Mouse (Mus musculus) liver, embryonic 13.5 days (tissue): ENCODE measurements around the gene Slc17a6. TPM values are rescaled to one million over a fixed set of nuclear protein-coding genes. Genes with fewer than 3 reads are reported as not detected.

Experiments
- ATAC-seq: fragments of 200-750 bp; cut with Nextera tagmentation; 2 replicates; pipeline ENCODE4 v1.8.0; 2017; ENCODE audit warnings: low read depth, mild to moderate bottlenecking, moderate number of reproducible peaks, moderate library complexity
- DNase-seq: peaks from one replicate; pipeline ENCODE4 v3.0.0; 2022
- H3K27ac ChIP-seq: fragments of 300-500 bp; sonication (generic); 2 replicates; pipeline ENCODE4 v1.5.1; 2015; ENCODE audit warnings: moderate library complexity, mild to moderate bottlenecking, inconsistent platforms
- H3K27me3 ChIP-seq: fragments of 300-500 bp; sonication (generic); 2 replicates; pipeline ENCODE4 v1.6.1; 2015; ENCODE audit warnings: mild to moderate bottlenecking, inconsistent platforms
- H3K36me3 ChIP-seq: fragments of 300-500 bp; sonication (generic); 2 replicates; pipeline ENCODE4 v1.6.1; 2015; ENCODE audit warnings: mild to moderate bottlenecking, inconsistent platforms
- H3K4me1 ChIP-seq: fragments of 300-500 bp; sonication (generic); replicated peaks from 2 replicates; pipeline ENCODE4 v1.6.1; 2015; ENCODE audit warnings: inconsistent platforms
- H3K4me2 ChIP-seq: fragments of 300-500 bp; sonication (generic); 2 replicates; pipeline ENCODE4 v1.6.1; 2015; ENCODE audit warnings: inconsistent platforms, mild to moderate bottlenecking, moderate library complexity
- H3K4me3 ChIP-seq: fragments of 300-500 bp; sonication (generic); replicated peaks from 2 replicates; pipeline ENCODE4 v1.5.1; 2015; ENCODE audit warnings: mild to moderate bottlenecking, inconsistent platforms
- H3K9ac ChIP-seq: fragments of 300-500 bp; sonication (generic); 2 replicates; pipeline ENCODE4 v1.6.1; 2015; ENCODE audit warnings: mild to moderate bottlenecking, inconsistent platforms
- H3K9me3 ChIP-seq: fragments of 300-500 bp; sonication (generic); replicated peaks from 2 replicates; pipeline ENCODE4 v1.6.1; 2016; ENCODE audit warnings: inconsistent platforms
- WGBS: fragments of 180-500 bp; shearing (Covaris S2); methylation state at CpG from one replicate; pipeline ENCODE4 v1.1.7; 2015; ENCODE audit not compliant: insufficient replicate concordance; 5-methylcytosine and 5-hydroxymethylcytosine counted together
- polyA plus RNA-seq: library from polyadenylated mRNA; unstranded; fragments of >200 nt; fragmentation: Nextera tagmentation; extraction: Ambion mirVana; gene quantifications from 2 replicates; pipeline ENCODE4 v1.2.1, GENCODE M21; 2015

Gene Slc17a6
- polyA plus RNA-seq, 1 experiment from 2014 or later: 0.16 TPM

GRCm38 (mm10) chr7:51626451-51627000 is 4.7 kb downstream of the Slc17a6 start:
- Histone ChIP-seq H3K36me3 (no peaks in the 10 kb centered on the region), H3K4me1 (no peaks in the 10 kb centered on the region), H3K4me3 (no peak overlapping the region), H3K27ac (no peak overlapping the region), H3K27me3 (peaks cover 72% of the 10 kb centered on the region), H3K4me2 (no peak overlapping the region), H3K9ac (no peak overlapping the region), H3K9me3 (no peaks in the 10 kb centered on the region)
- no peak for DNase-seq
- 5% methylated on average over 16 of the region's 16 CpGs for WGBS
- ATAC-seq: no peak

- Histone ChIP-seq H3K36me3 (no peaks in the 10 kb centered on the region), H3K27ac (no peak overlapping the region), H3K4me1 (no peaks in the 10 kb centered on the region), H3K27me3 (peaks cover 66% of the 10 kb centered on the region), H3K4me3 (no peak overlapping the region), H3K9ac (no peak overlapping the region), H3K9me3 (no peaks in the 10 kb centered on the region), H3K4me2 (no peak overlapping the region)
- ATAC-seq (no peak), DNase-seq (no peak)
- WGBS: 4% methylated on average over 26 of the region's 26 CpGs
Observed at GRCm38 (mm10) chr7:51627001-51627631, 5.3 kb downstream of the Slc17a6 start.

GRCm38 (mm10) chr7:51627666-51628065 is 5.9 kb downstream of the Slc17a6 start:
- H3K36me3 ChIP-seq: no peaks in the 10 kb centered on the region
- no peaks in the 10 kb centered on the region for H3K4me1 ChIP-seq
- WGBS: 2% methylated on average over 9 of the region's 9 CpGs
- H3K27ac ChIP-seq: no peak overlapping the region
- H3K27me3 ChIP-seq: peaks cover 60% of the 10 kb centered on the region
- H3K9me3 ChIP-seq: no peaks in the 10 kb centered on the region
- no peak for ATAC-seq
- H3K4me2 ChIP-seq: no peak overlapping the region
- no peak overlapping the region for H3K4me3 ChIP-seq
- DNase-seq: no peak
- no peak overlapping the region for H3K9ac ChIP-seq

- Histone ChIP-seq H3K4me3 (no peak overlapping the region), H3K27me3 (peaks cover 58% of the 10 kb centered on the region), H3K27ac (no peak overlapping the region), H3K4me2 (no peak overlapping the region), H3K9ac (no peak overlapping the region), H3K9me3 (no peaks in the 10 kb centered on the region), H3K4me1 (no peaks in the 10 kb centered on the region), H3K36me3 (no peaks in the 10 kb centered on the region)
- DNase-seq (no peak), ATAC-seq (no peak)
- WGBS: 3% methylated on average over 9 of the region's 9 CpGs
Observed at GRCm38 (mm10) chr7:51628349-51628748, 6.5 kb downstream of the Slc17a6 start.

DNA sequence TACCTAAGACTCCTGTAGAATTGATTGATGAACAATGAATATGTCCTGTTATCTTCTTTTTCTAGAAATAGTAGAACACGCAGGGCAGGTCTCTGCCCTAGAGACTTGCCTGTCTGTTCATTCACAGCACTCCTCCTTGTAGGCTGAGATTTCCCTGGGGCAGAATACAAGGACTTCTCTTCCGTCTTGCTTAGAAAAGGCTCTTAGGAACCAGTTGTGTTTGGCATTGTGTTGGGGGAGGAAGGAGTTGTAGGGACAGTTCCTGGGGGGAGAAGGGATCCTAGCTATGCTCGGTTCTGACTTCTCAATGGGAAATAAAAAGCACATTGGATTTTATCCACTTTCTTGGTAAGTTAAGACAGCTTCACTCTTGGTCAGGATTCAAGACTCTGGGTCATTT is 7.4 kb downstream of the Slc17a6 start:
- DNase-seq (no peak), ATAC-seq (no peak)
- H3K27ac ChIP-seq: no peak overlapping the region
- no peak overlapping the region for H3K9ac ChIP-seq
- no peaks in the 10 kb centered on the region for H3K36me3 ChIP-seq
- H3K4me2 ChIP-seq: no peak overlapping the region
- no peaks in the 10 kb centered on the region for H3K4me1 ChIP-seq
- 10% methylated on average over 3 of the region's 3 CpGs for WGBS
- peaks cover 49% of the 10 kb centered on the region for H3K27me3 ChIP-seq
- H3K4me3 ChIP-seq: no peak overlapping the region
- H3K9me3 ChIP-seq: no peaks in the 10 kb centered on the region

DNA sequence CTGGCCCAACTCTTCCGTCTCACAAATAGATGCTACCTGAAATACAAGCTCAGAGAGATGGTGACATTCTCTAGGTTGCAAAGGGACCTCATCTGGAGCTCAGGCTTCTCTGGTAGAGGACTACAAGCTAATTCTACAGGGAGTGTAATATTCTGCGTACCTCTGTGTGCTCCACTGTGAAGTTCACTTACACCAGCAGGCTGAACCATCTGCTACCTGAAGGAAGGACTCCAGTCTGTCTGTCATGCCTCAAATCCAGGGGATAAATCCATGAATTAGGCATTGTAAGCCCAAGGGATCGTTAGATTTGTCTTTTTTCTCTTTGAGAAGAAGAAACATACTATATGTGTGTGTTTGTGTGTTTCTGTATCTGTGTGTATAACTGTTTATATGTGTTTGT is 9.4 kb downstream of the Slc17a6 start:
- H3K4me2 ChIP-seq: no peak overlapping the region
- WGBS: 27% methylated on average over 3 of the region's 3 CpGs

GRCm38 (mm10) chr7:51632543-51633229 is 10.9 kb downstream of the Slc17a6 start:
- Histone ChIP-seq H3K4me2 (no peak overlapping the region), H3K9me3 (no peaks in the 10 kb centered on the region), H3K27me3 (peaks cover 14% of the 10 kb centered on the region), H3K4me1 (no peaks in the 10 kb centered on the region), H3K27ac (no peak overlapping the region), H3K4me3 (no peak overlapping the region), H3K9ac (no peak overlapping the region), H3K36me3 (no peaks in the 10 kb centered on the region)
- ATAC-seq (no peak), DNase-seq (no peak)
- WGBS: 13% methylated on average over 9 of the region's 9 CpGs

More for the DNA sequence above, 9.4 kb downstream of the Slc17a6 start:
- no peaks in the 10 kb centered on the region for H3K9me3 ChIP-seq
- no peaks in the 10 kb centered on the region for H3K36me3 ChIP-seq
- H3K9ac ChIP-seq: no peak overlapping the region
- no peak overlapping the region for H3K27ac ChIP-seq
- peaks cover 29% of the 10 kb centered on the region for H3K27me3 ChIP-seq
- no peak overlapping the region for H3K4me3 ChIP-seq
- ATAC-seq (no peak), DNase-seq (no peak)
- H3K4me1 ChIP-seq: no peaks in the 10 kb centered on the region

DNA sequence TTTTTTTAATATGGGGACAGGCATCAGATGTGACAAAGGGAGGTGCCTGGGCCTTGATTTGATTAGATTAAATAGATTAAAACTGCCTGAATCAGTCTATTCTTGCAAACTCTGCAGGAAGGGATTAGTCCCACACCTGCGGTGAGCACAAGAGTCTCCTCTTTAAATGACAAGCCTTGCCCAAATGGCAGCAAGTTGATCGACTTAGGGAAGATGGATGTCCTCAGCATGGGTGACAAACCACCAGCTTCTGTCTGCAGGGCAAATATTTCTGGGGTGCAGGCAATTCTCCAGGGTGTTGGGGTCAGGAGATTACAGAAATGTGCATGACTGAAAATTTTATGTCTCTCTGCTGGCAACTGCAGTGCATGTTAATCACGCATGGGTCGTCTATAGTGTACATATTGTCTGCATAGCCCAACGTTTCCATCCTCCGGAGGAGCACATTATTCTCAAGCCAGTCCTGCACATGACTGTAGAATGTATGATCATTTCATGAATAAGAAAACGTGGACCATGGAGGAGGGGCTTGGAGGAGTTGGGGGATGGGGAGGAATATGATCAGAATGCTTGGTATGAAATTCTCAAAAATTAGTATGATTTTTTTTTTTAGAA is 11.5 kb downstream of the Slc17a6 start:
- no peak for ATAC-seq
- Histone ChIP-seq H3K4me2 (no peak overlapping the region), H3K27ac (no peak overlapping the region), H3K36me3 (no peaks in the 10 kb centered on the region), H3K27me3 (peaks cover 9% of the 10 kb centered on the region), H3K4me1 (no peaks in the 10 kb centered on the region), H3K4me3 (no peak overlapping the region), H3K9me3 (no peaks in the 10 kb centered on the region), H3K9ac (no peak overlapping the region)
- DNase-seq: no peak
- 6% methylated on average over 7 of the region's 7 CpGs for WGBS

- Histone ChIP-seq H3K27me3 (no peaks in the 10 kb centered on the region), H3K4me1 (no peaks in the 10 kb centered on the region), H3K9ac (no peak overlapping the region), H3K27ac (no peak overlapping the region), H3K9me3 (no peaks in the 10 kb centered on the region), H3K36me3 (no peaks in the 10 kb centered on the region), H3K4me2 (no peak overlapping the region), H3K4me3 (no peak overlapping the region)
- ATAC-seq: no peak
- no peak for DNase-seq
- WGBS: 54% methylated on average over 3 of the region's 3 CpGs
Observed at GRCm38 (mm10) chr7:51657152-51657551, 35.3 kb downstream of the Slc17a6 start.

GRCm38 (mm10) chr7:51662441-51662840 is 40.6 kb downstream of the Slc17a6 start:
- no peaks in the 10 kb centered on the region for H3K36me3 ChIP-seq
- H3K9me3 ChIP-seq: no peaks in the 10 kb centered on the region
- H3K27ac ChIP-seq: no peak overlapping the region
- H3K4me2 ChIP-seq: no peak overlapping the region
- H3K27me3 ChIP-seq: no peaks in the 10 kb centered on the region
- no peak overlapping the region for H3K9ac ChIP-seq
- no peak for ATAC-seq
- no peak for DNase-seq
- H3K4me3 ChIP-seq: no peak overlapping the region
- H3K4me1 ChIP-seq: no peaks in the 10 kb centered on the region
- WGBS: 24% methylated on average over 5 of the region's 5 CpGs

DNA sequence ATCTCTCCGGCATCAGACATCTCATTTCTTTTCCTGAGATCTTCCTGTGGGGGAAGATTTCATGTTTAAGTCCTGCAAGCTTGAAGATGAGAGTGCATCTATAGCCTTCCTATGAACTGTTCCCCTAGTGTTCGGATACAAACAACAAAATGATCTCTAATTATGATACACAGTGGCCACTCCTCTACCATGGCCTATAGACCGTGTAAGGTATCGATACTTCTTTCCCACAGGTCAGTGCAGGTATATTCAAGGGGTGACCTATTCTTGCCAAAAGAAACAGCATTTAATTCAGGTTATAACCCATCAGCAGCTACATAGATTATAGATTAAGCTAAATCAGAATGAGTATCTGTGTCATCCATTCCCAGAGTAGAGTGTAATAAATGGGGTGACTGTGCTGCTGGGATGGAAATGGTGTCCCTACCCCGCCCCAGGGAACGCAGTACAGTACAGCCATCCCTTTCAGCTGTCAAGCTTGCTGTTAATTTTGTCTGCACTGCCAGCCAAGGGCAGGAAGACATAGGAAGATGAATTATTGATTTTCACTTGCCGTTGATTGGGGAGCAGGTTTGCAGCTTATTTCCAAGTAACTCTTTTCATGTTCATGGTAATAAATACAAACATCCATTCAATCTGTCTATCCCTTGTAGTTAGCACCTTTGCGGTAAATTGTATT is 71.9 kb downstream of the Slc17a6 start:
- ATAC-seq: no peak
- no peak overlapping the region for H3K4me2 ChIP-seq
- no peak overlapping the region for H3K9ac ChIP-seq
- no peak for DNase-seq
- no peak overlapping the region for H3K4me3 ChIP-seq
- no peaks in the 10 kb centered on the region for H3K27me3 ChIP-seq
- H3K27ac ChIP-seq: no peak overlapping the region
- H3K4me1 ChIP-seq: no peaks in the 10 kb centered on the region
- no peaks in the 10 kb centered on the region for H3K36me3 ChIP-seq
- no peaks in the 10 kb centered on the region for H3K9me3 ChIP-seq
- WGBS: 66% methylated on average over 8 of the region's 8 CpGs
